Mouse (Mus musculus) cerebellum, adult 9-10 months (tissue): ENCODE data around the gene Emilin3.
A peak's percentile ranks its signal among the peaks of the same experiment; 100 is the strongest.

ENCODE experiments used
- DNase-seq: peaks from one replicate; pipeline ENCODE4 v3.0.0; 2022

Emilin3 gene

DNA sequence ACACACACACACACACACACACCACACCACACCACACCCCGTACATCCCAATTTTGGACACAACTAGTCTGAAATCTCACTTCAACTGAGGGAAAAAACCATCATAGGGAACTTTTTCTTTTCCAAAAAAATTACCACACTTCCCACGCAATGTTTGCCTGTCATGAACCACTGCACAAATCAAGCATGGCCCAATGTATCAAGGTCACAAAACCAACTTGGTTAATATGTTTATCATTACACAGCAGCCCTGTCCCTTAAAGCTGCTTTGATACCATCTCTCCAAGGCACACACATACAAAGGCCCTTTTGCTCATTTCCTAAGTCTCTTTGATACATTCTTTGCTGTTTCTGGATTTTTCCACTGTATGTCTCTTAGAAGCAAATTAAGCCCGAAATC lies 40.8 kb downstream of the Emilin3 start:
- DNase-seq: peak; percentile 50

GRCm38 (mm10) chr2:160869446-160869845 lies 42.7 kb downstream of the Emilin3 start:
- DNase-seq: no peak

DNA sequence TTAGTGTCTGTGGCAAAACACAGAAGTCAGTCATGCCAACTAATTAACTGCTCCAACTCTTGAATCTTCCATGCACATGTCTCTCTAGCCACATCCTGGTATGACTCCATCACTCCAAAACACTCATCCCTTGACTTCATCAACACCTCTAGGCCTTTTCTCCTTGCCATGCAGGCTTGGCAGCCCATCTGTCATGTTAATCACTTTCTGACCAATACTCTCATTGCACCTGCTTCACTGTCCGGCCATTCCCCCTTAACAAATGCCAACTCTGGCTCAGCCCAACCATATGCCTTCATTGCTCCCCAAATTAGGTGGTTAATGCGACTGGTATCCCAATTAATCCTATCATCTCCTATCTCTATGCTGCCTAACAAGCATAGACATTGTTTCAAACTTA lies 46.9 kb downstream of the Emilin3 start:
- peak; percentile 74 for DNase-seq

GRCm38 (mm10) chr2:160864112-160864511 lies 48.0 kb downstream of the Emilin3 start:
- DNase-seq: no peak

DNA sequence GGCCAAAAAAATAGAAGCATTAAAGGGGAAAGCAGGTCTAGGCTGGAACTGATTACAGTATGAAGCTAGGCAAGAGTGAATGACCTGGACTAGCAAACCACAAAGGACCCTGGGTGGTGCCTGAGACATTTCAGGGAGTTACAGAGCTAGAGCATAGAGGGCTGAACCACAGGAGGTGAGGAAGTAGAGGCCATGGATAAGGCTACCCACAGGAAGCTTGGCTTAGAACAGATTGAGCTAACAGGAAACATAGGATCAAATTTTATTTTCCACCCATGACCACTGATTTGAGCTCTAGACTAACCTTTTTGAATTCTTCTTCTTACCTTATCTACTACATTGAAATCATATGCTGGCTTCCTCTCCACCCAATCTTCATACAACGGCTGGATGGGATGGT lies 51.8 kb downstream of the Emilin3 start:
- no peak for DNase-seq
